Mouse (Mus musculus) CD8-positive naive resting alpha-beta T cell, adult 57 days (primary cell): ENCODE measurements around the gene Zfp93. TPM values are rescaled to one million over a fixed set of nuclear protein-coding genes. Genes with fewer than 3 reads are reported as not detected.

Experiments
- total RNA-seq: library from RNA; stranded (reverse); gene quantifications from one replicate; pipeline ENCODE4 v1.2.4, GENCODE M21; 2023

Zfp93 gene
- 0.98 TPM for total RNA-seq

DNA sequence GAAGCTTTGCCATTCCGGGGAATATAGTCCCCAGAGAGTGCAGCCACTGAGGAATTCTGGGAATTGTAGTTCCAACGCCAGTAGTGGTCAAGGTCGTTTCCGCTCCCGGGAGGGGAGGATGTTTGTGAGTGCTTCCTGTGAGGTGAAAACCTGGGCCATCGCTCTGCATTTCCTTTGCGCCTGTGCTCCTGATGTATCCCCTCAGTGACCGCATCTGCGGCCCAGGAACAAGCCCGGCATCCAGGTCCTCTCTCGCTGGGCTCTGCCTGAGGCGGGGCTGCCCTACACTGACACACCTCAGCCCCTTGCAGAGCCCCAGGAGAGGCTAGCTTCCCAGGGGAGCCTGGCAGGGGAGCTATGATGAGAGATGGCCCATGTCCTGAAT lies at the start of gene Zfp93:
Gene Zfp93 (plus strand): TSS at position 133 of the 385 bp plus-strand sequence.

DNA sequence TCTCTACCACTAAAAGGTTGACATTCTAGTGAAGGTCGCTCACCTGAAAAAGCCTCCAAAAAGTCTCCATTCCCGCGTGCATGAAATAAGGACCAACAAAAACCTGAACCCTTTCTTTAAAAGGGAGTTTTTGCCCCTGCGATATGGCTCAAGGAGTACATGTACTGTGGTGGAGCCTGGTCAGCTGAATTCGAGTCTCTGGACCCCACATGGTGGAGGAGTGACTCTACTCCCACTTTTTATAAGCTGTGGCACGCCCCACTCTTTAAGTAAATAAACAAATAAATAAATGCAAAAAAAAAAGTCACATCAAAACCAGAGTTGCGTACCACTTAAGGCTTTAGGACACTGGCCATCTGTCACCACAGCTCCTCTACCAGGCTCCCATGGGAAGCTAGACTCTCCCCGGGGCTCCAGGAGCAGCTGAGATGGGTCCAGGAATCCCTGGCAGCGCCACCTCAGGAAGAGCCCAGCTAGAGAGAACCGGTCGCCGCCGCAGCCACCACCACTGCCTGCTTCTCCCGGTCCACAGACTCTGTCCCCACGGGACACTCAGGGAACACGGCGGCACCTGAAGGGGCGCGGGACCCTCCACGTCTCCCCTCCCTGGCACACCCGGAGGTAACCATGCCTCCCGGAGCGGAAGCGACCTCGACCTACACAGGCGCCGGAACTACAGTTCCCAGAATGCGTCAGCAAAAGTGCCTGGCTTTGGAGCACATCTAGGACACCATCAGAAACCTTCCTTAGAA lies 33.0 kb upstream of the Zfp93 start, which contains the start of gene Zfp109:
Gene Zfp109 (minus strand): TSS at position 521 of the 752 bp plus-strand sequence.

DNA sequence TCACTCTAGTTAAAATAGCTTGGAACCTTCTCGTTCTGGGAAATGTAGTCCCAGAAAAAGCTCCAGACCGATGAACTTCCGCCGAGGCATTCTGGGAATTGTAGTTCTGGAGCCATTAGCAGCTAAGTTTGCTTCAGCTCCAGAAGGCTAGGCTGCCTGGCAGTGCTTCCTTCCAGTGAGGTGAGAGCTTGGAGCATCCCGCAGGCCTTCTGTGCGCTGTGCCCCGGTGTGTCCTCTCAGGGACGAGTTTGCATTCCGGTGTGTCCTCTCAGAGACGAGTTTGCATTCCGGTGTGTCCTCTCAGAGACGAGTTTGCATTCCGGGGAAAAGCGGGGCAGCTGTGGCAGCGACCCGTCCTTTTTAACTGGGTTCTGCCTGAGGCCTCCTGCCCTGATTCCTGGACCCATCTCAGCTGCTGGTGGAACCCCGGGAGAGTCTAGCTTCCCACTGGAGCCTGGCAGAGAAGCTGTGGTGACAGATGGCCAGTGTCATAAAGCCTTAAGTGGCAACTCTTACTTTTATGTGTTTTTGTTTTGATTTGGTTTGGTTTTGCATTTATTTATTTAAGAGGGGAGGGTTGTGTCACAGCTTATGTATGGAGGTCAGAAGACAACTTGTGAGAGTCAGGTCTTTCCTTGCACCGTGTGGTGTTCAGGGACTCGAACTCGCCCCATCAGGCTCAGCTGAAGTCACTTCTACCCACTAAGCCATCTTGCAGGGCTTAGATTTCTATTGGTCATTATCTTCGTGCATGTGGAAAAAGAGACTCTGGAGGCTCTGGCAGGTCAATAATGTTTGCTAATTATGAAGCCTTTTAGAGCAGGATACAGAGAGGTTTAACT lies 15.4 kb upstream of the Zfp93 start, which contains the start of gene Zfp108:
Gene Zfp108 (plus strand): TSS at position 162 of the 842 bp plus-strand sequence.

DNA sequence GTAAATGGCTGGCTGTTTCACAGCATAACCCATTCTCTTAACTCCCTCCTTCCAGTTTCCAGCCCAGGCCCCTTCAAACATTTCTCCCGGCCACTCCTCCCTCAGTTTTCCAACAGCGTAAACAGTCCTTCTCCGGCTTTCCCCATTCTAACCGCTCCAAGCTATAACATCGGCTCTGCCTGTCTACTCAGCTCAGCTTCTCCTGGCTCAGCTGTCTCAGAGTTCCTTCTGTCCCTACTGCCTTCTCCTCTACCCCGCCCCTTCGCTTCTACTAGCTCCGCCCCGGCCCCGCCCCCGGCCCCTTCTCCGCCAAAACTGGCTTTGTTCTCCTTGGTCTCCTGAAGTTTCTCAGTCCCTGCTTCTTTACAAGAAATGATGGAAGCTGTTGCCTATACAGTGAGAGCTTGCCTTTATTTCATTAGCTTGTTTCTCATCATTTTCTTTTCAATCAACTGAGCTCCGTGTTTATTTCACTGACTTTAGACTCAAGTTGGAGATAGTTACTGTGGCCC lies 30.6 kb downstream of the Zfp93 start, which contains the start of gene Zfp61:
Gene Zfp61 (minus strand): TSS at position 462 of the 512 bp plus-strand sequence.

DNA sequence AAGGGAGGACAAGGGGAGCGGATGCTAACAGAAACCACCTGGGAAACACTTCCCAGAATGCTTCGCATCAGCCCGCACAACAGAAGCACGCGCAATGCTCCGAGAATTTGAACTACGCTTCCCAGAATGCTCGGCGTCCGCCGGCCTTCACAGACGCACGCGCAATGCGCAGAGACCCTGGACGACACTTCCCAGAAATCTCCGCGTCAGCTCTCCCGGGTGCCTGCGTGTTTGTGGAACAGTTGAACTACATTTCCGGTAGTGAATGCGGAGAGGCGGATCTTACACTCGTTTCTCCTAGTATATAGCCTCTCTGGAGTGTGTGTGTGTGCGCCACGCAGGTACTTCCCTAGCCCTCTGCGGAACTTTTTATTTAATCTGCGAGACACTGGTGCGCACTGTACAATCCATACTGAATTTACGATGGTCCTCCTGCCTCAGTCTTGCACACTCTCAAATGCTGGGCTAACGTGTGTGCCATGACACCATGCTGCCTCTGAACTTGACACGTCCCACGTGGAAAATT lies 46.4 kb downstream of the Zfp93 start, which contains the start of gene Zfp94:
Gene Zfp94 (minus strand): TSS at position 100 of the 526 bp plus-strand sequence.

Other genes starting within 250 kb of the Zfp93 start
- gene Vmn1r183, start 217.2 kb upstream of the Zfp93 start, total RNA-seq, result not detected
- 33.2 TPM for gene Zfp180, start 188.5 kb upstream of the Zfp93 start, total RNA-seq
- 4.4 TPM for gene Zfp112, start 158.1 kb upstream of the Zfp93 start, total RNA-seq
- gene Zfp235, start 136.3 kb upstream of the Zfp93 start, total RNA-seq, result 5.7 TPM
- 0.55 TPM for gene Zfp114, start 95.4 kb upstream of the Zfp93 start, total RNA-seq
- 0.24 TPM for gene Zfp111, start 59.0 kb upstream of the Zfp93 start, total RNA-seq
- gene Zfp109, start 32.9 kb upstream of the Zfp93 start, total RNA-seq, result 3.8 TPM
- not detected for gene Zfp108, start 15.6 kb upstream of the Zfp93 start, total RNA-seq
- 10.2 TPM for gene Zfp61, start 30.8 kb downstream of the Zfp93 start, total RNA-seq
- 4.7 TPM for gene Zfp94, start 46.2 kb downstream of the Zfp93 start, total RNA-seq
- gene Tescl, start 63.5 kb downstream of the Zfp93 start, total RNA-seq, result not detected
- not detected for gene Lypd5, start 78.8 kb downstream of the Zfp93 start, total RNA-seq
- 165 TPM for gene Kcnn4, start 99.8 kb downstream of the Zfp93 start, total RNA-seq
- 134 TPM for gene Smg9, start 129.2 kb downstream of the Zfp93 start, total RNA-seq
- 10.8 TPM for gene Irgc1, start 181.9 kb downstream of the Zfp93 start, total RNA-seq
- gene Plaur, start 192.1 kb downstream of the Zfp93 start, total RNA-seq, result 372 TPM
- 0.40 TPM for gene Cadm4, start 211.6 kb downstream of the Zfp93 start, total RNA-seq
- gene Zfp428, start 236.6 kb downstream of the Zfp93 start, total RNA-seq, result 2.7 TPM
- not detected for gene AC161166.1, start 242.0 kb downstream of the Zfp93 start, total RNA-seq